Mouse (Mus musculus) olfactory bulb, adult 2 months (tissue): ENCODE data around the gene Rbms2.

Source experiments
- CTCF ChIP-seq: fragments of 200-500 bp; IDR thresholded peaks from 2 replicates; pipeline ENCODE4 v1.5.1; 2012; ENCODE audit warnings: low read depth, mild to moderate bottlenecking, low read length, moderate library complexity; ENCODE audit not compliant: insufficient read depth
- POLR2A ChIP-seq: fragments of 200-500 bp; IDR thresholded peaks from 2 replicates; pipeline ENCODE4 v1.6.1; 2012; ENCODE audit warnings: mild to moderate bottlenecking, low read depth, low read length, moderate library complexity; ENCODE audit not compliant: insufficient read depth

GRCm38 (mm10) chr10:128187181-128187605, 7.1 kb upstream of the Rbms2 start:
- no peak for TF ChIP-seq CTCF
- TF ChIP-seq POLR2A: no peak
